Mouse (Mus musculus) limb, embryonic 14.5 days (tissue): Measurements from ENCODE around the gene Xrcc6. TPM values are rescaled to one million over a fixed set of nuclear protein-coding genes. Genes with fewer than 3 reads are reported as not detected.

ENCODE experiments used
- ATAC-seq: fragments of 200-750 bp; cut with Nextera tagmentation; 2 replicates; pipeline ENCODE4 v1.8.0; 2017; ENCODE audit warnings: low read depth, moderate number of reproducible peaks, moderate TSS enrichment; ENCODE audit not compliant: low FRiP score
- DNase-seq: peaks from one replicate; pipeline ENCODE4 v3.0.0-alpha.2; 2015; ENCODE audit warnings: low spot score
- H3K27ac ChIP-seq: fragments of 300-500 bp; sonication (generic); replicated peaks from 2 replicates; pipeline ENCODE4 v1.5.1; 2014; ENCODE audit warnings: low read depth, mild to moderate bottlenecking, low read length, moderate library complexity, mixed read lengths
- H3K27me3 ChIP-seq: fragments of 300-500 bp; sonication (generic); 2 replicates; pipeline ENCODE4 v1.6.1; 2014; ENCODE audit warnings: low read length, mixed read lengths; ENCODE audit not compliant: control insufficient read depth, insufficient read depth
- H3K36me3 ChIP-seq: fragments of 300-500 bp; sonication (generic); 2 replicates; pipeline ENCODE4 v1.6.1; 2014; ENCODE audit warnings: mild to moderate bottlenecking, low read length, moderate library complexity, mixed read lengths; ENCODE audit not compliant: control insufficient read depth, insufficient read depth
- H3K4me1 ChIP-seq: fragments of 300-500 bp; sonication (generic); 2 replicates; pipeline ENCODE4 v1.6.1; 2014; ENCODE audit warnings: antibody characterized with exemption, low read length, mixed read lengths; ENCODE audit not compliant: control insufficient read depth, insufficient read depth
- H3K4me2 ChIP-seq: fragments of 300-500 bp; sonication (generic); replicated peaks from 2 replicates; pipeline ENCODE4 v1.6.1; 2014; ENCODE audit warnings: low read depth, mild to moderate bottlenecking, low read length, moderate library complexity; ENCODE audit not compliant: severe bottlenecking
- H3K4me3 ChIP-seq: fragments of 300-500 bp; sonication (generic); replicated peaks from 2 replicates; pipeline ENCODE4 v1.5.1; 2014; ENCODE audit warnings: low read length
- H3K9ac ChIP-seq: fragments of 300-500 bp; sonication (generic); 2 replicates; pipeline ENCODE4 v1.6.1; 2014; ENCODE audit warnings: mild to moderate bottlenecking, low read depth, low read length, moderate library complexity; ENCODE audit not compliant: severe bottlenecking
- H3K9me3 ChIP-seq: fragments of 300-500 bp; sonication (generic); 2 replicates; pipeline ENCODE4 v1.6.1; 2016; ENCODE audit warnings: low read length; ENCODE audit not compliant: control insufficient read depth
- POLR2A ChIP-seq: fragments of 200-500 bp; IDR thresholded peaks from 2 replicates; pipeline ENCODE4 v1.8.0; 2012; ENCODE audit warnings: inconsistent platforms, mild to moderate bottlenecking, moderate library complexity, borderline replicate concordance; ENCODE audit not compliant: insufficient read depth, insufficient read length; ENCODE audit errors: extremely low read depth
- WGBS: fragments of 180-500 bp; shearing (Covaris S2); extraction: QIAGEN DNeasy Blood & Tissue Kit; methylation state at CpG from one replicate; pipeline ENCODE4 v1.1.7; 2014; 5-methylcytosine and 5-hydroxymethylcytosine counted together
- polyA plus RNA-seq, 2 experiments: library from polyadenylated mRNA; depleted of rRNA in 1 of 2; stranded (reverse) in 1 of 2; unstranded in 1 of 2; fragments of >200 nt; fragmentation: Nextera tagmentation in 1 of 2; extraction: Ambion mirVana in 1 of 2; gene quantifications; 2 replicates each; pipeline versions ENCODE4 v1.2.1 to v1.2.3; 2012 to 2014

Xrcc6 gene
- polyA plus RNA-seq, 2 experiments, result 37.2 to 71.8 TPM

DNA sequence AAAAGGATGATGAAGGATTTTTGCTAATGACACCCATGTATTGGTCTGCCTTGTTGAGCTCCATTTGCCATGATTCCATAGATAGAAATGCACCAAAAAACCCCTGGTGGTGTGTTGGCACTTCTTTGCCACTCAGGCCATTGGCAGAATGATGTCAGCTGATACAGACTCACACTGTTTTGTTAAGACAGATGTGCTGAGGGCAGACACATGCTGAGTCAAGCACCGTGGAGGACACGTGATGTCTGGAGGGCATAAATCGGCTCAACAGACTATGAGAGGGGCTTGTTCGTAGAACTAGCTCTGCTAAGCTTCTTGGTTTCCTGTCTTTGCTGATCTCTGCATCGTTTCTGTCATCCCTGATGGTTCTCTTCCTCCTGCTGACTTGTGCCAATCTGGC, 64.9 kb downstream of the Xrcc6 start:
- WGBS, result 61% methylated on average over 5 of the region's 5 CpGs
- H3K4me3 ChIP-seq, result no peak overlapping the region
- H3K9ac ChIP-seq, result no peak overlapping the region
- H3K36me3 ChIP-seq, result no peaks in the 10 kb centered on the region
- H3K27me3 ChIP-seq, result no peaks in the 10 kb centered on the region
- H3K9me3 ChIP-seq, result no peaks in the 10 kb centered on the region
- H3K4me1 ChIP-seq, result no peaks in the 10 kb centered on the region
- no peak for TF ChIP-seq POLR2A
- DNase-seq (no peak), ATAC-seq (no peak)
- H3K27ac ChIP-seq, result no peak overlapping the region
- no peak overlapping the region for H3K4me2 ChIP-seq

DNA sequence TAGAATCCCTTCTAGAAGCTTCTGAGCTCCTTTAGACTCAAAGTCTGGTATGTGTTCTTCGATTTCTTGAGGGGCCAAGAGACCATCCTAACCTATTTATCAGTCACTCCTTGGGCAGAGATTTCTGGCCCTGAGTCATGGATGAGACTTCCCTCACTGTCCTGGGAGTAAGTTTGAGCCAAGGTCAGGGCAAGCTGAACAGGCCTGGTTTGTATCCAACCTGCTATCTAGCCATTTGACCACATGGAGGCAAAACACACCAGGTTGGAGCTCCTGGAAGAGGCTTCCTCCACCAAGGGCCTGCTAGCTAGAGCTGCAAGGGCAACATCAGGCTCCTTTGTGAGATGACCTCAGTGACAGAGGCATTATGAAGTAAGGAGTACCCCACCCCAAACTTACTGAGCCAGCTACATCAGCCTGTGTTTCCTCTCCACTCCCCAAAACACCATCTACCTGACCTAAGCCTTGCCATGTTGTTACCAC, 71.1 kb downstream of the Xrcc6 start, which contains the start of gene 4930407I10Rik:
Gene 4930407I10Rik, plus strand, starts transcription at position 433 of the 483 bp plus-strand sequence.
- TF ChIP-seq POLR2A, result no peak
- H3K27ac ChIP-seq, result no peak within 1 kb of the TSS
- H3K36me3 ChIP-seq, result no peaks in the 10 kb centered on the region
- no peaks in the 10 kb centered on the region for H3K9me3 ChIP-seq
- no peaks in the 10 kb centered on the region for H3K27me3 ChIP-seq
- no peak within 1 kb of the TSS for H3K4me3 ChIP-seq
- 100% methylated on average over 1 of the region's 1 CpGs for WGBS
- DNase-seq (no peak), ATAC-seq (no peak)
- no peak within 1 kb of the TSS for H3K9ac ChIP-seq
- no peak within 1 kb of the TSS for H3K4me2 ChIP-seq
- H3K4me1 ChIP-seq, result peaks cover 3% of the 10 kb centered on the region; the same call in 1 of the 2 replicates

DNA sequence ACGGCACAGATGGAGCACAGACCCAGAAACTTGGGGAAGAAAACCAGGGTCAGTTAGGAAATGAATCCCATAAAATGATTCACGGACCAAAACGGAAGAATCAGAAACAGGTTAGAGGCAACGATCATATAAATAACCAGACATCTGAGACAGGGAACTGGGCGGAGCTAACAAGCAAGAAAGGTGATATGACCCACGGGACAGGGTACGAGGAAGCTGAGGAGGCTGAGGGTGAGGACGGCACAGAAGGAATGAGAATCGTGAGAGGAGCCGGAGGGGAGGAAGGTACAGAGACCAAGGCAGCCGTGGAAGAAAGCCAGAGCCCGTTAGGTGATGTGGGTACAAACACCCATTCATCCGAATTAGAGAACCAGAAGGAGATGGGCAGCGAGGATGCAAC, 76.3 kb downstream of the Xrcc6 start:
- peaks cover 6% of the 10 kb centered on the region; the same call in 1 of the 2 replicates for H3K4me1 ChIP-seq
- H3K9ac ChIP-seq, result 0 out of 2 replicates have a peak overlapping the region, but pooled peaks have one; percentile 3
- H3K4me2 ChIP-seq, result peak overlapping the region; percentile 9; the same call in 1 of the 2 replicates

DNA sequence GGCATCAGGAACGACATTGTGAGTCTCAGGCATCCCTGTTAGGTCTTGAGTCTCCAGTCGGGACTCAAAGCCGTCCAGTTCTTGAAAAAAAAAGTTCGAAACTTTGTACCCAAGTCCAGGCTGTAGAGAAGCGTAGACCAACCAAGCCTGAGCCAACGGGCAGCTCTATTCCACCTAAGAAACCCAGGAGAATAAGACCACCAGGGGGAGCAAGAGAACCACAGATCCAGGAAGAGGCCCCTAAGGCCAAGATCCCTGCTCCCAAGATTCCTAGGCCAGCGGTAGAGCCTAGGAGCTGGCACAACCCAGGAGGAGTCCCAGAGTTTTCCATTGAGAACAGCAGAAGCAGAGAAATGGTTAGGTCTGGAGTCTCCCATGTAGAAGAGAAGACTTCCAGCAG, 77.9 kb downstream of the Xrcc6 start:
- DNase-seq, result peak; percentile 86
- Histone ChIP-seq H3K27me3 (peaks cover 19% of the 10 kb centered on the region), H3K4me2 (no peak overlapping the region), H3K36me3 (no peaks in the 10 kb centered on the region), H3K27ac (no peak overlapping the region), H3K4me3 (no peak overlapping the region), H3K4me1 (peaks cover 6% of the 10 kb centered on the region), H3K9me3 (0 out of 2 replicates have a peak, but pooled peaks cover 6% of the 10 kb centered on the region), H3K9ac (no peak overlapping the region)
- no peak for ATAC-seq
- no peak for TF ChIP-seq POLR2A
- WGBS, result 24% methylated on average over 7 of the region's 7 CpGs

More for the DNA sequence above, 76.3 kb downstream of the Xrcc6 start:
- DNase-seq (no peak), ATAC-seq (no peak)
- Histone ChIP-seq H3K9me3 (no peaks in the 10 kb centered on the region), H3K4me3 (no peak overlapping the region), H3K36me3 (no peaks in the 10 kb centered on the region), H3K27ac (no peak overlapping the region), H3K27me3 (peaks cover 5% of the 10 kb centered on the region; the same call in 1 of the 2 replicates)
- 32% methylated on average over 14 of the region's 14 CpGs for WGBS
- no peak for TF ChIP-seq POLR2A

DNA sequence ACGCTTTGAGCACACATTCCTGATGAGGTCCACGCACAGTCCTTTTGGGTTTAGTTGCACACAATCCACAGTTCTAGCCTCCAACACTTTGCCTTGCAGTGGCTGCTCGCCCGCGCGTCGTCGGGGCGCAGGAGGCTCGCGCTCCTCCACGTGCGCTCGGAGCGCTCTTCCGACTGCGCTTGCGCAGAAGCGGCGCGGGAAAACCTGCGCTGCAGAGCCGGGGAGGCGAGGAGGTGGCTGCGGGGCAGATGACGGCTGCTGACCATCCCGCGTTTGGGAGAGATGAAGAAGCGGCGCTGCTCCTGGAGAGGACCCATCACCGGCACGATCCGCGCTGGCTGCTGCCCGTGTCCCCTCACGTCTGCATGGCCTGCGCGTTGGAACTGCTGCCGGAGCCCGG, 82.3 kb downstream of the Xrcc6 start, which contains the start of gene Mei1:
Gene Mei1, plus strand, starts transcription at position 99 of the 400 bp plus-strand sequence.
- Histone ChIP-seq H3K4me2 (peak within 1 kb of the TSS; percentile 36), H3K36me3 (no peaks in the 10 kb centered on the region), H3K4me1 (no peaks in the 10 kb centered on the region; the same call in 1 of the 2 replicates), H3K27ac (no peak within 1 kb of the TSS), H3K9me3 (0 out of 2 replicates have a peak, but pooled peaks cover 6% of the 10 kb centered on the region), H3K4me3 (peak within 1 kb of the TSS; percentile 19), H3K27me3 (peaks cover 25% of the 10 kb centered on the region), H3K9ac (no peak within 1 kb of the TSS)
- no peak for TF ChIP-seq POLR2A
- no peak for DNase-seq
- ATAC-seq, result no peak
- 21% methylated on average over 37 of the region's 40 CpGs for WGBS
